Mouse (Mus musculus): ENCODE measurements at regions not wholly inside any gene's neighbourhood (a gene's known extent, or its start where the extent isn't known, plus 50 kb on each side); places are given as distances from the start of the nearest gene placed in this dataset.
"Not testable (repeated sequence)": the region's sequence is repeated elsewhere in the genome, so short reads cannot be mapped to it uniquely, and the experiment has no call there.

GRCm38 (mm10) chr12:61989471-61989870 lies 466.5 kb downstream of the Lrfn5 start:
- DNase-seq (ENCODE audit: low read depth, low spot score): peak; percentile 27

GRCm38 (mm10) chr12:61993858-61994257 lies 470.9 kb downstream of the Lrfn5 start:
- not testable (repeated sequence) for DNase-seq (ENCODE audit: low read depth, low spot score)

- no peak for DNase-seq (ENCODE audit: low read depth, low spot score)
Observed at GRCm38 (mm10) chr12:61994294-61994693, 471.3 kb downstream of the Lrfn5 start.

- DNase-seq (ENCODE audit: low read depth, low spot score): no peak
Observed at GRCm38 (mm10) chr12:62013351-62013750, 490.4 kb downstream of the Lrfn5 start.

- DNase-seq (ENCODE audit: low read depth, low spot score): not testable (repeated sequence)
Observed at GRCm38 (mm10) chr12:62017676-62018075, 494.7 kb downstream of the Lrfn5 start.

Data from telencephalon, adult 2 months (tissue).